Mouse (Mus musculus) lung, postnatal 0 days (tissue): Measurements from ENCODE around the gene Pakap.
A peak's percentile ranks its signal among the peaks of the same experiment; 100 is the strongest.

Experiments
- CTCF ChIP-seq: IDR thresholded peaks from 2 replicates; pipeline ENCODE4 v1.5.1; 2016; ENCODE audit warnings: antibody characterized with exemption, mild to moderate bottlenecking
- EP300 ChIP-seq: IDR thresholded peaks from 2 replicates; pipeline ENCODE4 v1.6.1; 2016; ENCODE audit warnings: antibody characterized with exemption, mild to moderate bottlenecking, control low read depth

DNA sequence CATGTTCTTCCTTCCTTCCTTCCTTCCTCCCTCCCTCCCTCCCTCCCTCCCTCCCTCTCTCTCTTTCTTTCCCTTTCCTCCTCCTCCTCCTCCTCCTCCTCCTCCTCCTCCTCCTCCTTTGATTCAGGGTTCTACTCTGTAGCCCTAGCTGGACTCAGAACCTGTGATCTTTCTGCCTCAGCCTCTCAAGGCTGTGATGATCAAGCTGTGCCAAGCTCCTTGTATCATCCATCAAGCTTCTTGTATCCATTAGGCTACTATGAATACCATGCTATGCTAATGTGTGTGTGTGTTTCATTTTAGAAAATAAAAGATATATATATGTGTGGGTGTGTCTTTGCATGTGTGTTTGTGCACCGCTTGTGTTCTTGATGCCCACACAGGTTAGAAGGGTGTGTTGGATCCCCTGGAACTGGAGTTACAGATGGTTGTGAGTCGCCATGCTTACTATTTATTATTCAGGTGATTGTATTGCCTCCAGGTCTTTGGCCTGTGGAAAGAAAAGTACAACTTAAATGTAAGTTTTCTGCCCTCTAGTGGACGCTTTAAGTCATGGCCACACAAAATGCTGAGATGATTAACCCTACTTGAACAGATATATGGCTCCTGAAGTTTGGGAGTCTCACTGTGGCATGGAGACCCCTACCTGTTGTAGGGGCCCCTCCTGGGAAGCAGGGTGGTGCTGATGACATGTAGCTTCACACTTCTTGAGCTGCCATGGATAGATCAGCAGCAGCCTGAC lies 359.7 kb downstream of the Pakap start:
- TF ChIP-seq CTCF = peak; percentile 79
- TF ChIP-seq EP300 = no peak
